Mouse (Mus musculus) left cerebral cortex, adult 6 months (tissue): ENCODE measurements around the gene Mdc1. TPM values are rescaled to one million over a fixed set of nuclear protein-coding genes. Genes with fewer than 3 reads are reported as not detected.

Source experiments
- long read RNA-seq, 2 experiments: library from polyadenylated mRNA; unstranded; transcript quantifications; one replicate each; pipeline ENCODE4 v2.0.0; 2019 to 2020
- polyA plus RNA-seq: library from polyadenylated mRNA; unstranded; fragments of <200 nt; fragmentation: Nextera tagmentation; gene quantifications from 2 replicates; pipeline ENCODE4 v1.2.3, GENCODE M21; 2021

Gene Mdc1
- polyA plus RNA-seq, result 2.9 and 4.1 TPM in 2 replicates
- long read RNA-seq, experiment 1, partial matches to known transcripts, result 0 of 1 reads
- long read RNA-seq, experiment 1, other reads (novel, unspliced or antisense), result 1 of 1 reads
- long read RNA-seq, experiment 2, partial matches to known transcripts, result 1 of 2 reads
- long read RNA-seq, experiment 2, other reads (novel, unspliced or antisense), result 1 of 2 reads

DNA sequence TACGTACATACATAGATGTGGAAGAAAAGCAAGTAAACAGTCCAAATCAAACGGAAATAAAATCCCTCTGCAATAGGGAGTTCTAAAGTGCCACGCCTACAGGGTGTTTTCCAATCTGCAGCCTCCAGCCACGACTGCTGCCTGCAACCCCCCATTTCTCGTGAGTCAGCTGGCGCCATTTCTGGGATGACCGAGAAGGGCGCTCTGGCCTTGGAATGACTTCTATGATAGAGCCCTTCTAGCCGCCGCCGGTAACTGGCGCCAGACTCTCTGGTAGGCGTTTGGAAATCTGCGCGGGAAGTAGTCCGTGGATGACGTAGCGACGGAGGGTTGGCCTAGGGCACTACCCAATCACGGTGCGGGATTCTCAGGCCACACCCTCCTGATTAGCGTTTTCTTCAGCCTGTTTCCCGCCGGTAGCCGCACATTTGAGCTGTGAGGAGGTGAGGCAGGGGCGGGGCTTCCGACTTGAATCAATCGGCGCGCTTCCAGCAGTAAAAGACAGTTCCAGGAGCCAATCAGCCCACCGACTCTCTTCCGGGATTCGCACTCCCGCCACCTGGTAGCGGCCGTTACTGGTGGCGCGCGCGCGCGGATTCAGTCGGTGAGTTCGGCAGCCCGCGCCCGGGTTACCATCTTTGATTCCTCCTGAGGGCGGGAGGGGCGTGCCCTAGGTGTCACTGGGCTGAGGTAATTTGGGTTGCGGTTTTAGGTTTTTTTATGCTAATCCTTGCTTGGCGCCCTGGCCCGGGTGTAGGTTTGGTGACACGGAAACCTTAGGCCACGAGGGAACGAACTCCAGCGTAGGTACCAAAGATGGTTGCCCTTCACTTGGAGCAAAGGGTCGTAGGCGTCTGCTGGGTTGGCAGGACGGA, at the start of gene Mdc1:
Gene Mdc1 (plus strand): TSS at position 440 of the 875 bp plus-strand sequence.

DNA sequence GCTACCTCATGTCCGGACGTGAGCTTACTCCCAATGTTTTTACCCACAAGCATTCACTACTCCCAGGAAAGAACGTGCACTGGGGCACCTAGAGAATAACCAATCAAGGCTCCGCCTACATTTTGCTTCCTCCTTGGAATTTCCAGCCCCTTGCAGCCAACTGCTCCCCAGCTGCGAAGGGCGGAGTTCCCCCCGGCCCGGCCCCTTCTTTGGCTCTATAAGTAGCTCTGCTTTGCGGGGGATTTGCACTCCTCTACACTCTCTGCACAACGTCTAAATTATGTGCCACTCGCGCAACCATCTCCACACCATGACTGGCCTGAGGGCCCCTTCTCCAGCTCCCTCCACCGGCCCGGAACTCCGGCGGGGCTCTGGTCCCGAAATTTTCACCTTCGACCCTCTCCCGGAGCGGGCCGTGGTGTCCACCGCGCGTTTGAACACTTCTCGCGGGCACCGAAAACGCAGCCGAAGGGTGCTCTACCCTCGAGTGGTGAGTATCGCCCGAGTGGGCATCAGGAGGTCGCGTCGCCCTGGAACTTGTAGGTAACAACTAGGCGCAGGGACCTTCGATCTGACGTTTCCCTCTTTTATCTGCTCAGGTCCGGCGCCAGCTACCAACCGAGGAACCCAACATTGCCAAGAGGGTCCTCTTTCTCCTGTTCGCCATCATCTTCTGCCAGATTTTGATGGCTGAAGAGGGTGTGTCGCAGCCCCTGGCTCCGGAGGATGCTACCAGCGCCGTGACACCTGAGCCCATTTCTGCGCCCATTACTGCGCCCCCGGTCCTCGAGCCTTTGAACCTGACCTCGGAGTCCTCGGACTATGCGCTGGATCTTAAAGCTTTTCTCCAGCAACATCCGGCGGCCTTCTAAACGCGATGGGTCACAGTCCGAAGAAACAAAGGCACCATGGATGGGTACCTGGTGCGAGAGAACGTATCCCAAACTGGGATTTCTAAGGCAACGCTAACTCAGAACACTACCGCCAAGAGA, 19.6 kb upstream of the Mdc1 start, which contains the start of gene Ier3:
Gene Ier3 (plus strand): TSS at position 246 of the 992 bp plus-strand sequence.

DNA sequence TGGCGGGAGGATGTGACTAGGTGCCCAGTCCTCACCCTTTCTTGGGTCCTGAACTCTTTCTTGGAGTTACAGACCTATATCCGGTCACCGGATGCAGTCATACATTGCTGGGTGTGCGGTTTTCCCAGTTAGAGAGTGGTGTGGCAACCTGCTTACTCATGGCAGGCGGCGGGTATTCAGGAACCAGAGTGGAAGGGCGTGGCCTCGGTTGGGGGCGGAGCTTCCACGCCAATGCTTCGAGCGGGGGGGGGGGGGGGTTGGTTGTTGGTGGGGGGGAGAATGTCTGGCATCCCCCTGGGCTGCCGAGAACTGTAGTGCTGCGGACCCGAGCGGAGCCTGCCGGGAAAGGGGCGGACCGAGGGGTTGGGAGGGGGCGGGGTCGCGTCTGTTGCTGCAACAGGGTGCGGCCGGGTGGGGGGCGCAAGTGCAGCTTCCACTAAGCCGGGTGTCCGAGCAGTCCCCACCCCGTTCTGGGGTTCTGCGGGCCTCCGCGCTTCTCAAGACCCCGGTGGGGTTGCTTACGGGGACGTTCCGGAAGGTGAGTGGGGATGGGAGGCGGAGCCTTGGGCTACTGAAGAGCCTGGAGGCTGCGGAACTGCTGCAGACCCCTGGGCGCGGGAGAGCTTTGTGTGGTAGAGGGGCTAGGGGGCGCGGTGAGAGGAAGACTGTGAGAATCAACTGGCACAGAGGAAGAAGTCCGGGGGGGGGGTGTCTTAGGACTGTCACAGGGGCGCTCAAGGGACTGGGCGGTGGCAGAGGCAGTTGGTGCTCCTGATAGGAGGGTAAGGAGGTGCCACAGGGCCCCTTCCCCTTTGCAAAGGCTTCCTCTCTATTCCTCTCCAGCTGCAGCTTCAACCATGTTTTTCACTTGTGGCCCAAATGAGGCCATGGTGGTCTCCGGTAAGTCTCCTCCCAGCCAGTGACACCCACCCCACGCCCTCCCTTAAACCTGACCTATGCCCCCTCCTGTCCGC, 18.1 kb upstream of the Mdc1 start, which contains the start of gene Flot1:
Gene Flot1 (plus strand): TSS at position 267 of the 974 bp plus-strand sequence.

DNA sequence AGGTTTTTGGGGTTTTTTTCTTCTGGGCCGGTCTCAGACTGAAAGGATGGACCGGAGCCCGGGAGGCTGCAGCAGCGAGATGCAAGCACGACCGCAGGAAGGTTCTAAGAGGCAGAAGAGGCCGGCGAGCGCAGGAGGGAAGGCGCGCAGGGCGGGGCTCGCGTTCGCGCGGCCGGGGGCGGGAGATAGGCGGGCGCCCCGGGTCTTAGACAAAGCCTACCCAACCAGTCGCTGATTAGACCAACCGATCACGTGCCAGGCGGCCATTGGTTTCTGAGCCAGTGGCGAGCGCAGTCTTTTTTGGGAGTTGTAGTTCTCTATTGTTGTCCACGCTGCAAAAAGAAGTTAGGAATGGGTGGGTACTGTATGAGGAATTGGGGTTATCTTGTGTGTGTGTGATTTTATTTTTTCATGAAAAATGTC, 3.2 kb upstream of the Mdc1 start, which contains the start of gene Tubb5:
Gene Tubb5 (minus strand): TSS at position 185 of the 423 bp plus-strand sequence.

DNA sequence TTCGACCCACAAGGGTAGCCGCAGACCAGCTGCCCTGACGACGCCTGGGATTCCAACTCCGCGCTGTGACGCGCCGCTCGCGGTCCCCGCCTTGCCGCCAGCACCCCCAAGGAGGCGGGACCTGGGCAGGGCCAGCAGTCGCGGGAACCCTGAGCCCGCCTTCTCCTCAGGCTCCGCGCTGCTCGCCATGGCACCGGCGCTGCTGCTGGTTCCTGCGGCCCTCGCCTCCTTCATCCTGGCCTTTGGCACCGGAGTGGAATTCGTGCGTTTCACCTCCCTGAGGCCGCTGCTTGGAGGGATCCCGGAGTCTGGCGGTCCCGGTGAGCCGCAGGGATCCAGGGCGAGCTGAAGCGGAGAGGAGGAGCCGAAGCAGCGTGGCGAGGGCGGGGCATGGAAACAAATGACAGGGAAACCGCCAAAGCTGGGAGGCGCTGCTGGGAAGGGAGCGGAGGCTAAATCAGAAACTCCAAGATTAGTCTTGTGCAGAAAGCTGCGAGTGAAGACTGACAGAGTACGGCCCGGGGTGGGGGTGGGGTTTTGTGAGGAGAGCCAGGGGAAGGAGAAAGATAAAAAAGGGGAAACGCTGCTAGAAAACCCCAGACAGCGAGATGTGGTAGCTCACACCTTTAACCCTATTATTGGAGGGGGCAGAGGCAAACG, 20.0 kb downstream of the Mdc1 start, which contains the start of gene Nrm:
Gene Nrm (plus strand): TSS at position 121 of the 660 bp plus-strand sequence.

DNA sequence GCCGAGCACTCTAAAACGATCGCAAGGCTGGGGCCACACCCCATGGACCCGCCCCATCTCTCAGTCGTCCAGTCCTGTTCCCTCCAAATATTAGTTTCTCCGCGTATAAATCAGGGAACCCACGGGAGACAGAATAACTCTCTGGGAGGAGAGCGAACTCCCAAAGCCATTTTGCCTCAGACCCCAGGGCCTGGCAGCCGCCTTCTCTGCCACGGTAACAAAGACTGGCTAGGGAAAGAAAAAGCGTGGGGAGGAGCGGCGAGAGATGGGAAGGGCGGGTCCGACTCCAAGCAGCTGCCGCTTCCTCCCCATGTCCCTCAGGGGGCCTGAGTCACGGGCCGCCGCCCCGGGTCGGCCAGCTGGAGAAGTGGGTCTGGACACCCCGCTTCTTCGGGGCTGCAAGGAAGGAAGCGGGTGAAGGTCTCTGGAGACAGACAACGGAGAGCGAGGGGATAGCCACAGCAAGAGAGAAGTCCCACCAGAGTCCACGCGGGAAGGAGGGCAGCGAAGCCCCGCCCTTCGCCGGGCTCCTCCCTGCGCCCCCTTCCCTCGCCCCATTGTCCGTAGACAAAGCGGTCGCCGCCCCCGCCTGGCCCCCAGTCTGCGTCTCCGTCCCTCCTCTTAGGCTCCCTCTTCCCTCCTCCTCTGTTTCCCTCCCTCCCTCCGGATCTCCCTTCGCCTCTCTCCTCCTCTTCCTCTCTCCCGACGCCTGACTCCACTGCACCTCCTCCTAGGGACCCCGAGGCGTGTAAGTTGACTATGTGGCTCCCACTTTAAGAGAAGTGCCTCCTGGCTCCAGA, 24.4 kb downstream of the Mdc1 start, which contains the start of gene Ppp1r18:
Gene Ppp1r18 (plus strand): TSS at position 113 of the 800 bp plus-strand sequence.

DNA sequence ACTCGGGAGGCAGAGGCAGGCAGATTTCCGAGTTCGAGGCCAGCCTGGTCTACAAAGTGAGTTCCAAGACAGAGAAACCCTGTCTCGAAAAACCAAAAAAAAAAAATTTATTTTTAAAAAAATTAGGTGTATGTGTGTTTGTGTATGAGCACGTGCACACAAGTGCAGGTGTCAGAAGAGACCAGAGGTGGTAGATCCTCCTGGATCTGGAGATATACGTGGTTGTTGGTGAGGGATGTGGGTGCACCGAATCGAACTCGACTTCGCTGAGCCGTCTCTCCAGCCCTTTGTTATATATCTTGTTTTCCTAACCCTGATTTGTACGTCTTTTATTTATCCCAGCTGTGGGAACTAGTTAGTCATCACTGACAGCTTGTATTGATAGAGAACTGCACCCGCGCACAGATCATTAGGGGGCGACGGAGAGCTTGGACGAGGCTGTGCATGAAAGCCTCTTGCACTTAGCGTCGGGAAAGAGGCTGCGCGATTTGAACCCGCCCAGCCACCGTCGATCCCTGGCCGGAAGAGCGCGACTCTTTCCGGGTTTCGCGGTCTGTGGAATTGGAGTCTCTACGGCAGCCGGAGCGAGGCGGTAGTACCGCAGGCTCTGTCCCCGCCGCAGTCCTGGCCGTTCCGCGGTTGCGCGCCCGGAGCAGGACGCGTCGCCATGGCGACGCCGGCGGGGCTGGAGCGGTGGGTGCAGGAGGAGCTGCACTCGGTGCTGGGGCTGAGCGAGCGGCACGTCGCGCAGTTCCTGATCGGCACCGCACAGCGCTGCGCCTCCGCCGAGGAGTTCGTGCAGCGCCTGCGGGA, 38.1 kb downstream of the Mdc1 start, which contains the start of gene Dhx16:
Gene Dhx16 (plus strand): TSS at position 575 of the 813 bp plus-strand sequence.

DNA sequence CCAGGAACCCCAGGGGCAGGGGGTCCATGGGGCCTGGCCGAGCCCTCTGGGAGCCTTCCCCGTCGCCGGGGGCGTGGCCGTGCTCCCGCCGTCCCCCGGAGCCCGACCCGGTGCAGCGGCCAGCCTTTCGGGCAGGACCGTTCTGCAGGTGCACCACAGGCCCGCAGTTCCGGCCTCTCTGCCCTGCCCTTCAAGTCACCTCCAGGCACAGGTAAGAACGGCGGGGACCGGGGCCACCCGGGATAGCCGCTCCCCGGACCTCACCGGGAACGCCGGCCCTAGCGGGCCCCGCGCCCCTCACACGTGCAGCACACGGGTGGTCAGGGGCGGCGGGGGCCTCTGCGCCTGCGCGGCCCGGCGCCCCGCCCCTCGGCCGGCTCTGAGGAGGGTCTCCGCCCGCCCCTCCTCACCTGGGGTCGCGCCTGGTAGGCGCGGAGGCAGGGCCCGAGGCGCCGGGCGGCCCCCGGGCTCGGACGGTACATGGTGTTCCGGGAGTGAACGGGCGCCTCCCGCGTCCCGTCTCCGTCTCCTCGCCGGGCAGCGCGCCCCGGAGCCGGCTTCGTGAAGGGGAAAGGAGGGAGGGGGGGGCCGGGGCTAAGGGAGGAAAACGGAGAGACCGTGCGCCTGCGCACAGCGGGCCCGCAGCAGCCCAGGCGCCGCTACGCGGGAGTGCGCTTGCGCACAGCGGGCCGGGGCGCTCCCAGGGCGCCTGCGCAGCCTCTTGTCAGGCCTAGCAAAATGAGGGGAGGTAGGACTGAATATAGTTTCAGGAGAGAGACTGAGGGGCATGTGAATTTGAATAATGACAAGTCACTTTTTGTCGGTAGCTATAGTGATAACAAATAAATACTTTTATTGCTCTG, 55.7 kb downstream of the Mdc1 start, which contains the start of gene 2310061I04Rik:
Gene 2310061I04Rik (minus strand): TSS at position 651 of the 863 bp plus-strand sequence.

Other genes starting within 250 kb of the Mdc1 start
- not detected in 2 replicates for gene Sfta2, start 240.0 kb upstream of the Mdc1 start, polyA plus RNA-seq
- not detected in 2 replicates for gene Gm9573, start 214.9 kb upstream of the Mdc1 start, polyA plus RNA-seq
- not detected in 2 replicates for gene Mucl3, start 197.8 kb upstream of the Mdc1 start, polyA plus RNA-seq
- 4.2 and 4.4 TPM in 2 replicates for gene Vars2, start 173.9 kb upstream of the Mdc1 start, polyA plus RNA-seq
- 25.0 and 27.8 TPM in 2 replicates for gene Gtf2h4, start 167.8 kb upstream of the Mdc1 start, polyA plus RNA-seq
- gene Ddr1, start 136.9 kb upstream of the Mdc1 start, polyA plus RNA-seq, result 10.2 and 39.0 TPM in 2 replicates
- 11.2 and 18.9 TPM in 2 replicates for gene Ier3, start 19.8 kb upstream of the Mdc1 start, polyA plus RNA-seq
- 142 and 144 TPM in 2 replicates for gene Flot1, start 18.3 kb upstream of the Mdc1 start, polyA plus RNA-seq
- 596 and 663 TPM in 2 replicates for gene Tubb5, start 3.2 kb upstream of the Mdc1 start, polyA plus RNA-seq
- gene Nrm, start 19.8 kb downstream of the Mdc1 start, polyA plus RNA-seq, result 4.0 and 4.1 TPM in 2 replicates
- gene Ppp1r18, start 24.1 kb downstream of the Mdc1 start, polyA plus RNA-seq, result 0.97 and 6.2 TPM in 2 replicates
- 9.6 and 13.1 TPM in 2 replicates for gene Dhx16, start 38.3 kb downstream of the Mdc1 start, polyA plus RNA-seq
- gene 2310061I04Rik, start 55.9 kb downstream of the Mdc1 start, polyA plus RNA-seq, result 59.1 and 90.8 TPM in 2 replicates
- gene Atat1, start 68.6 kb downstream of the Mdc1 start, polyA plus RNA-seq, result 34.2 and 50.5 TPM in 2 replicates
- gene Mrps18b, start 74.9 kb downstream of the Mdc1 start, polyA plus RNA-seq, result 65.1 and 66.8 TPM in 2 replicates
- gene Ppp1r10, start 74.9 kb downstream of the Mdc1 start, polyA plus RNA-seq, result 16.6 and 18.5 TPM in 2 replicates
- gene Abcf1, start 128.2 kb downstream of the Mdc1 start, polyA plus RNA-seq, result 50.2 and 50.3 TPM in 2 replicates
- 23.8 and 41.5 TPM in 2 replicates for gene Gnl1, start 138.3 kb downstream of the Mdc1 start, polyA plus RNA-seq
- gene Prr3, start 138.7 kb downstream of the Mdc1 start, polyA plus RNA-seq, result 12.1 and 12.4 TPM in 2 replicates
- gene H2-T24, start 179.0 kb downstream of the Mdc1 start, polyA plus RNA-seq, result 2.5 and 3.0 TPM in 2 replicates
- gene H2-T23, start 191.3 kb downstream of the Mdc1 start, polyA plus RNA-seq, result 24.6 and 34.7 TPM in 2 replicates
- gene H2-T22, start 201.2 kb downstream of the Mdc1 start, polyA plus RNA-seq, result 21.2 and 21.4 TPM in 2 replicates
- not detected in 2 replicates for gene Gm6034, start 201.4 kb downstream of the Mdc1 start, polyA plus RNA-seq
- not detected in 2 replicates for gene Gm11127, start 216.9 kb downstream of the Mdc1 start, polyA plus RNA-seq